Mouse (Mus musculus) C2C12 (cell line): ENCODE results near the gene Edn3.

Experiments
- CEBPB ChIP-seq: IDR thresholded peaks from one replicate; pipeline ENCODE4 v1.6.1; 2011; ENCODE audit warnings: low read depth, mild to moderate bottlenecking, control low read depth, moderate library complexity
- CTCF ChIP-seq: IDR thresholded peaks from one replicate; pipeline ENCODE4 v1.5.1; 2011; ENCODE audit not compliant: control insufficient read depth, insufficient read depth, insufficient read length
- USF1 ChIP-seq: IDR thresholded peaks from one replicate; pipeline ENCODE4 v1.6.1; 2011; ENCODE audit warnings: low read depth, mild to moderate bottlenecking, control low read depth, moderate library complexity

- TF ChIP-seq CTCF (no peak), CEBPB (no peak), USF1 (no peak)
Measured at GRCm38 (mm10) chr2:174753197-174753596, 7.2 kb upstream of the Edn3 start.
